Mouse (Mus musculus) lung, embryonic 15.5 days (tissue): ENCODE measurements around the gene G3bp2. TPM values are rescaled to one million over a fixed set of nuclear protein-coding genes. Genes with fewer than 3 reads are reported as not detected.

Experiments used
- ATAC-seq: fragments of 200-750 bp; cut with Nextera tagmentation; 2 replicates; pipeline ENCODE4 v1.8.0; 2017; ENCODE audit warnings: moderate number of reproducible peaks, borderline replicate concordance; ENCODE audit not compliant: low FRiP score, low TSS enrichment; ENCODE audit errors: extremely low read depth
- H3K27ac ChIP-seq: fragments of 300-500 bp; sonication (generic); 2 replicates; pipeline ENCODE4 v1.5.1; 2015; ENCODE audit warnings: moderate library complexity, mild to moderate bottlenecking, inconsistent platforms
- H3K27me3 ChIP-seq: fragments of 300-500 bp; sonication (generic); 2 replicates; pipeline ENCODE4 v1.6.1; 2015; ENCODE audit warnings: inconsistent platforms
- H3K36me3 ChIP-seq: fragments of 300-500 bp; sonication (generic); 2 replicates; pipeline ENCODE4 v1.6.1; 2015; ENCODE audit warnings: inconsistent platforms
- H3K4me1 ChIP-seq: fragments of 300-500 bp; sonication (generic); 2 replicates; pipeline ENCODE4 v1.6.1; 2015; ENCODE audit warnings: inconsistent platforms
- H3K4me2 ChIP-seq: fragments of 300-500 bp; sonication (generic); 2 replicates; pipeline ENCODE4 v1.6.1; 2015; ENCODE audit warnings: inconsistent platforms, mild to moderate bottlenecking, moderate library complexity
- H3K4me3 ChIP-seq: fragments of 300-500 bp; sonication (generic); 2 replicates; pipeline ENCODE4 v1.5.1; 2015; ENCODE audit warnings: mild to moderate bottlenecking, inconsistent platforms
- H3K9ac ChIP-seq: fragments of 300-500 bp; sonication (generic); 2 replicates; pipeline ENCODE4 v1.6.1; 2015; ENCODE audit warnings: inconsistent platforms
- H3K9me3 ChIP-seq: fragments of 300-500 bp; sonication (generic); 2 replicates; pipeline ENCODE4 v1.6.1; 2016; ENCODE audit warnings: inconsistent platforms
- WGBS: fragments of 180-500 bp; shearing (Covaris S2); methylation state at CpG from one replicate; pipeline ENCODE4 v1.1.7; 2015; 5-methylcytosine and 5-hydroxymethylcytosine counted together
- polyA plus RNA-seq: library from polyadenylated mRNA; unstranded; fragments of >200 nt; fragmentation: Nextera tagmentation; extraction: Ambion mirVana; gene quantifications from 2 replicates; pipeline ENCODE4 v1.2.1, GENCODE M21; 2015

Gene G3bp2
- polyA plus RNA-seq, 1 experiment from 2014 or later = 152 TPM

- no peaks in the 10 kb centered on the region for H3K9me3 ChIP-seq
- no peak for ATAC-seq
- WGBS = 71% methylated on average over 1 of the region's 1 CpGs
- H3K4me3 ChIP-seq = no peak overlapping the region
- no peaks in the 10 kb centered on the region for H3K27me3 ChIP-seq
- no peak overlapping the region for H3K4me2 ChIP-seq
- no peak overlapping the region for H3K9ac ChIP-seq
- H3K36me3 ChIP-seq = peaks cover 3% of the 10 kb centered on the region; the same call in 1 of the 2 replicates
- H3K27ac ChIP-seq = no peak overlapping the region
- peaks cover 17% of the 10 kb centered on the region for H3K4me1 ChIP-seq
Measured at GRCm38 (mm10) chr5:92076273-92076672, 7.2 kb downstream of the G3bp2 start.

GRCm38 (mm10) chr5:92074061-92074460, 9.5 kb downstream of the G3bp2 start:
- Histone ChIP-seq H3K4me1 (0 out of 2 replicates have a peak, but pooled peaks cover under 1% of the 10 kb centered on the region), H3K4me2 (no peak overlapping the region), H3K4me3 (no peak overlapping the region), H3K9me3 (no peaks in the 10 kb centered on the region), H3K9ac (no peak overlapping the region), H3K27ac (no peak overlapping the region), H3K27me3 (no peaks in the 10 kb centered on the region), H3K36me3 (peaks cover 9% of the 10 kb centered on the region; the same call in 1 of the 2 replicates)
- ATAC-seq = no peak
- WGBS = 88% methylated on average over 14 of the region's 14 CpGs

- H3K27me3 ChIP-seq = no peaks in the 10 kb centered on the region
- no peak overlapping the region for H3K9ac ChIP-seq
- no peak overlapping the region for H3K4me3 ChIP-seq
- no peaks in the 10 kb centered on the region for H3K9me3 ChIP-seq
- peaks cover 48% of the 10 kb centered on the region for H3K36me3 ChIP-seq
- H3K27ac ChIP-seq = no peak overlapping the region
- ATAC-seq = no peak
- WGBS = 98% methylated on average over 2 of the region's 2 CpGs
- H3K4me2 ChIP-seq = no peak overlapping the region
- H3K4me1 ChIP-seq = no peaks in the 10 kb centered on the region
Measured at GRCm38 (mm10) chr5:92063192-92063591, 20.3 kb downstream of the G3bp2 start.

- ATAC-seq = no peak
- Histone ChIP-seq H3K9ac (no peak overlapping the region), H3K4me3 (no peak overlapping the region), H3K4me2 (no peak overlapping the region), H3K4me1 (no peaks in the 10 kb centered on the region), H3K36me3 (peaks cover 53% of the 10 kb centered on the region), H3K27me3 (no peaks in the 10 kb centered on the region), H3K9me3 (no peaks in the 10 kb centered on the region), H3K27ac (no peak overlapping the region)
- 92% methylated on average over 6 of the region's 6 CpGs for WGBS
Measured at GRCm38 (mm10) chr5:92052866-92053265, 30.7 kb downstream of the G3bp2 start.

GRCm38 (mm10) chr5:92050419-92050818, 33.1 kb downstream of the G3bp2 start:
- H3K36me3 ChIP-seq = peaks cover 29% of the 10 kb centered on the region
- no peak overlapping the region for H3K27ac ChIP-seq
- H3K9me3 ChIP-seq = no peaks in the 10 kb centered on the region
- H3K4me3 ChIP-seq = no peak overlapping the region
- H3K4me2 ChIP-seq = no peak overlapping the region
- H3K27me3 ChIP-seq = no peaks in the 10 kb centered on the region
- no peaks in the 10 kb centered on the region for H3K4me1 ChIP-seq
- ATAC-seq = no peak
- WGBS = 77% methylated on average over 3 of the region's 3 CpGs
- H3K9ac ChIP-seq = no peak overlapping the region

- peak within 1 kb of the TSS; percentile 76 for H3K4me3 ChIP-seq
- 66% methylated on average over 4 of the region's 4 CpGs for WGBS
- no peak for ATAC-seq
- H3K9ac ChIP-seq = peak within 1 kb of the TSS; percentile 51
- peak within 1 kb of the TSS; percentile 88 for H3K4me2 ChIP-seq
- H3K36me3 ChIP-seq = no peaks in the 10 kb centered on the region
- H3K4me1 ChIP-seq = peaks cover 3% of the 10 kb centered on the region; the same call in 1 of the 2 replicates
- no peaks in the 10 kb centered on the region for H3K9me3 ChIP-seq
- H3K27ac ChIP-seq = peak within 1 kb of the TSS; percentile 77
- H3K27me3 ChIP-seq = peaks cover 4% of the 10 kb centered on the region
Measured at GRCm38 (mm10) chr5:92043783-92044182, 39.7 kb downstream of the G3bp2 start, which contains the start of gene Cdkl2. Gene Cdkl2, minus strand, starts transcription at chr5:92043883.

GRCm38 (mm10) chr5:92042377-92043348, 40.9 kb downstream of the G3bp2 start:
- peak overlapping the region; percentile 88 for H3K4me2 ChIP-seq
- no peaks in the 10 kb centered on the region for H3K36me3 ChIP-seq
- under 1% methylated on average over 66 of the region's 68 CpGs for WGBS
- peaks cover 4% of the 10 kb centered on the region for H3K27me3 ChIP-seq
- H3K4me1 ChIP-seq = peaks cover 3% of the 10 kb centered on the region; the same call in 1 of the 2 replicates
- peak; percentile 100 for ATAC-seq
- peak overlapping the region; percentile 51 for H3K9ac ChIP-seq
- H3K4me3 ChIP-seq = peak overlapping the region; percentile 76
- H3K9me3 ChIP-seq = no peaks in the 10 kb centered on the region
- peak overlapping the region; percentile 77 for H3K27ac ChIP-seq

- Histone ChIP-seq H3K4me1 (no peaks in the 10 kb centered on the region), H3K4me3 (no peak overlapping the region), H3K9ac (no peak overlapping the region), H3K4me2 (no peak overlapping the region), H3K9me3 (no peaks in the 10 kb centered on the region), H3K27ac (no peak overlapping the region), H3K27me3 (no peaks in the 10 kb centered on the region), H3K36me3 (no peaks in the 10 kb centered on the region)
- no peak for ATAC-seq
- WGBS = 38% methylated on average over 2 of the region's 2 CpGs
Measured at GRCm38 (mm10) chr5:92019960-92020359, 63.6 kb downstream of the G3bp2 start.

- H3K4me3 ChIP-seq = no peak overlapping the region
- H3K27ac ChIP-seq = no peak overlapping the region
- no peak for ATAC-seq
- H3K4me1 ChIP-seq = no peaks in the 10 kb centered on the region
- no peak overlapping the region for H3K4me2 ChIP-seq
- 53% methylated on average over 7 of the region's 7 CpGs for WGBS
- no peaks in the 10 kb centered on the region for H3K27me3 ChIP-seq
- no peaks in the 10 kb centered on the region for H3K9me3 ChIP-seq
- H3K9ac ChIP-seq = no peak overlapping the region
- no peaks in the 10 kb centered on the region for H3K36me3 ChIP-seq
Measured at GRCm38 (mm10) chr5:92011756-92012155, 71.8 kb downstream of the G3bp2 start.

- H3K9me3 ChIP-seq = no peaks in the 10 kb centered on the region
- no peak overlapping the region for H3K4me2 ChIP-seq
- H3K4me3 ChIP-seq = no peak overlapping the region
- WGBS = 23% methylated on average over 2 of the region's 2 CpGs
- H3K36me3 ChIP-seq = no peaks in the 10 kb centered on the region
- H3K27me3 ChIP-seq = no peaks in the 10 kb centered on the region
- H3K9ac ChIP-seq = no peak overlapping the region
- H3K27ac ChIP-seq = no peak overlapping the region
- ATAC-seq = no peak
- H3K4me1 ChIP-seq = no peaks in the 10 kb centered on the region
Measured at GRCm38 (mm10) chr5:92009827-92010226, 73.7 kb downstream of the G3bp2 start.

- WGBS = 69% methylated on average over 2 of the region's 2 CpGs
- ATAC-seq = no peak
Measured at GRCm38 (mm10) chr5:92003011-92003410, 80.5 kb downstream of the G3bp2 start.

More at GRCm38 (mm10) chr5:92003011-92003410, 80.5 kb downstream of the G3bp2 start:
- H3K36me3 ChIP-seq = no peaks in the 10 kb centered on the region
- H3K4me1 ChIP-seq = no peaks in the 10 kb centered on the region
- H3K4me2 ChIP-seq = no peak overlapping the region
- H3K27ac ChIP-seq = no peak overlapping the region
- H3K4me3 ChIP-seq = no peak overlapping the region
- H3K9ac ChIP-seq = no peak overlapping the region
- no peaks in the 10 kb centered on the region for H3K27me3 ChIP-seq
- H3K9me3 ChIP-seq = 0 out of 2 replicates have a peak, but pooled peaks cover 6% of the 10 kb centered on the region
